Mouse (Mus musculus) gastrocnemius, postnatal 14 days (tissue): ENCODE data around the gene Pde9a. TPM values are rescaled to one million over a fixed set of nuclear protein-coding genes. Genes with fewer than 3 reads are reported as not detected.

Experiments used
- total RNA-seq, 2 experiments: library from RNA; stranded (reverse); gene quantifications; 2 replicates each; pipeline ENCODE4 v1.2.3; 2021

Pde9a gene
- total RNA-seq, 2 experiments from 2014 or later = 4.5 to 6.5 TPM

Other genes starting within 250 kb of the Pde9a start
- not detected for gene Tff2, start 241.9 kb upstream of the Pde9a start, total RNA-seq
- not detected for gene Tff1, start 220.9 kb upstream of the Pde9a start, total RNA-seq
- gene Tmprss3, start 187.2 kb upstream of the Pde9a start, total RNA-seq = not detected
- gene Ubash3a, start 178.3 kb upstream of the Pde9a start, total RNA-seq = not detected
- 10 to 100 TPM; 10.0 to 12.5 TPM for gene Rsph1, start 108.8 kb upstream of the Pde9a start, total RNA-seq
- gene Slc37a1, start 99.4 kb upstream of the Pde9a start, total RNA-seq = 1 to 10 TPM; 2.5 to 2.7 TPM
- 1 to 10 TPM; 6.7 to 7.9 TPM for gene Wdr4, start 133.8 kb downstream of the Pde9a start, total RNA-seq
- 100 to 1,000 TPM; 423 to 456 TPM for gene Ndufv3, start 133.9 kb downstream of the Pde9a start, total RNA-seq
- 10 to 100 TPM in 1 of 2 experiments, 1 to 10 TPM in 1; 7.9 to 10.7 TPM for gene Pknox1, start 178.5 kb downstream of the Pde9a start, total RNA-seq